Mouse (Mus musculus): ENCODE data around the gene Gna12.

DNA sequence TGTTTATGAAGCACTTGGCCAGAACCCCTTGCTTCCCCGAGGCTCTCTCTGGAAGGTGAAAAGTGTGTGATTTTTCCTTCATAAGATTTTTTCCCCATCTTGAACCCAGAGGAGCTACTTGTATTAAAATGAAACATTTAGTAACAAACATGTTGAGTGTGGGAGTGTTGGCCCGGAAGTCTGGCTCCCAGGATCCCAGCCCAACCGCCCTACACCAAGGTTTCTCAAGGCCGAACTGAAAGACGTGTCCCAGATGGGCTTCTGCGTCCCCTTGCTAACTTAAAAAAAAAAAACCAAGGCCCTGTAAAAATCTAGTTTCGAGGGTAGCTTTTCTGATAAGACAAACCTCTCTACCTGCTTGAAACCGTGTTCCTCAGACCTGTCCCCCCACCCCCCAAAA, 2.3 kb downstream of the Gna12 start:
- no peak for TF ChIP-seq CTCF (IDR thresholded peaks at IDR 0.05; ENCODE audit: borderline replicate concordance, extremely low read depth, insufficient read depth, insufficient read length)
- no peak for TF ChIP-seq POLR2A (IDR thresholded peaks at IDR 0.05; ENCODE audit: borderline replicate concordance, extremely low read depth, insufficient read depth, insufficient read length, poor library complexity, severe bottlenecking)
